Mouse (Mus musculus) small intestine, adult 2 months (tissue): ENCODE data around the gene Grm8. TPM values are rescaled to one million over a fixed set of nuclear protein-coding genes. Genes with fewer than 3 reads are reported as not detected.

Experiments used
- H3K27ac ChIP-seq: fragments of 200-500 bp; 2 replicates; pipeline ENCODE4 v1.5.1; 2012; ENCODE audit warnings: low read depth, low read length, control low read depth, inconsistent platforms; ENCODE audit not compliant: insufficient read depth
- H3K27me3 ChIP-seq: fragments of 200-500 bp; 2 replicates; pipeline ENCODE4 v1.6.1; 2012; ENCODE audit warnings: mild to moderate bottlenecking, moderate library complexity, low read length, inconsistent platforms; ENCODE audit not compliant: control insufficient read depth, insufficient read depth
- H3K36me3 ChIP-seq: fragments of 200-500 bp; 2 replicates; pipeline ENCODE4 v1.6.1; 2012; ENCODE audit warnings: mild to moderate bottlenecking, low read length, control low read depth, inconsistent platforms; ENCODE audit not compliant: control insufficient read depth, insufficient read depth
- H3K4me1 ChIP-seq: fragments of 200-500 bp; 2 replicates; pipeline ENCODE4 v1.6.1; 2012; ENCODE audit warnings: low read length, inconsistent platforms, mixed read lengths; ENCODE audit not compliant: control insufficient read depth, insufficient read depth, insufficient read length
- H3K4me3 ChIP-seq: fragments of 200-500 bp; 2 replicates; pipeline ENCODE4 v1.5.1; 2012; ENCODE audit warnings: low read depth, mild to moderate bottlenecking, control low read depth, inconsistent platforms, low read length, moderate library complexity
- CTCF ChIP-seq: fragments of 200-500 bp; IDR thresholded peaks from 2 replicates; pipeline ENCODE4 v1.5.1; 2012; ENCODE audit warnings: low read depth, mild to moderate bottlenecking, control low read depth, inconsistent platforms, low read length, moderate library complexity, mixed read lengths; ENCODE audit not compliant: insufficient replicate concordance, insufficient read length; ENCODE audit errors: extremely low read depth
- POLR2A ChIP-seq: fragments of 200-500 bp; IDR thresholded peaks from 2 replicates; pipeline ENCODE4 v1.6.1; 2012; ENCODE audit warnings: low read depth, mild to moderate bottlenecking, control low read depth, inconsistent platforms, low read length, moderate library complexity
- WGBS: fragments of 180-500 bp; shearing (Covaris S2); methylation state at CpG from one replicate; pipeline ENCODE4 v1.1.7; 2018; 5-methylcytosine and 5-hydroxymethylcytosine counted together
- polyA plus RNA-seq: library from polyadenylated mRNA; depleted of rRNA; stranded (reverse); fragments of >200 nt; gene quantifications from 2 replicates; pipeline ENCODE4 v1.2.3, GENCODE M21; 2012

The Grm8 gene
- polyA plus RNA-seq, 1 experiment = 0.08 TPM

DNA sequence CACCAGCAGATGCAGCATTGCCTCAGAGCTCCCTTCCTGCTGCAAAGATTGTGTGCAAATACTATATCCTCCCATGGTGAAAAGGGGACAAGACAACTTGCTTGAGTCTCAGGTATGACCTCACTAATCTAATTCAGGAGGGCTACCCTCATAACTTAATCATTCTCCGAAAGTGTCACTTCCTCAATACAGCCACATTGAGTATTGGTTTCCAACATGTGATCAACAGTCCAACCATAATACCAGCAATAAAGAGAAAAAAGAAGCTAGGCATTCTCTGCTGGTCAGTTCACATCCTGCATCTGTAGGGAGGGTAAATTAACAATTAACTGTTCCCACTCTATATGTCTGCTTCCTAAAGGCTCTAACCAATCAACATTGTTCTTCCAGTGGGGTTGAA is 94.2 kb downstream of the Grm8 start:
- WGBS = 84% methylated on average over 1 of the region's 1 CpGs
- no peak for TF ChIP-seq POLR2A
- no peak for TF ChIP-seq CTCF
- no peaks in the 10 kb centered on the region for H3K27me3 ChIP-seq
- no peak overlapping the region for H3K27ac ChIP-seq
- no peaks in the 10 kb centered on the region for H3K4me1 ChIP-seq
- H3K36me3 ChIP-seq = no peaks in the 10 kb centered on the region
- no peak overlapping the region for H3K4me3 ChIP-seq

DNA sequence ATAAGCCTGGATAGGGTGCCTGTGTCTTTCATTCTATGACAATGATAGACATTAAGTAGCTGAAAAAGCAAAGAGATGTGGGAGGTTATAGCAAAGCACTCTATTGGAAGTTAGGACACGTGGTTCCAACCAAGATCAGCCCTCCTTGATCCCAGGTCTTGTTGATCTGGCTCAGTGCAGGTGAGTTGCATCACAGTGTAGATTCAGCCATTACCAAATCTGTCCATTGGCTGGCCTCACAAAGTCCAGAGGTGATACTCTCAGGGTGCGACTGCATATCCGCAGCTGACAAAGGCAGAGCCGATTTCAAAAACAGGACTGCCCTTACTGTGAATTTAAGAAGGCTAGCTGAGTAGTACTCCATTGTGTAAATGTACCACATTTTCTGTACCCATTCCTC is 103.0 kb downstream of the Grm8 start:
- 87% methylated on average over 4 of the region's 4 CpGs for WGBS

DNA sequence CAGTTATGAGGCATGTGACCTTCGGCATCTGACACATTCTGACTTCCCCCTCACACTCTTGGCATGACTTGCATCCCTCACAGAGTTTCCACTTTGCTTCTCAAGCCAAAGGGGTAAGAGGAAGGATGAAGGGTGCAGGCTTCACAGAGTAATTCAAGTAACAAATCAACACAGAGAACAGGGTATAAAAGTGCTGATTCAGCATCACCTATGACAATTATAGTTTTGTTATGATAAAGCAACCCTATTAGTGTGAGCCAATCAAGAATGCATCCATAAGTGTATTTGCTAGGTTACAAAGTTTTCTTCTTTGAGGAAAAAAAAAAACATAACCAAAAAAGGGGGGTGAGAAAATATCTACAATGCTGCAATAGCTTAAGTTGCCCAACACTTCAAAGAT is 117.3 kb downstream of the Grm8 start:
- Histone ChIP-seq H3K4me3 (no peak overlapping the region), H3K27ac (no peak overlapping the region), H3K36me3 (no peaks in the 10 kb centered on the region), H3K4me1 (no peaks in the 10 kb centered on the region), H3K27me3 (no peaks in the 10 kb centered on the region)
- TF ChIP-seq POLR2A = no peak
- no peak for TF ChIP-seq CTCF
- 64% methylated on average over 1 of the region's 1 CpGs for WGBS

More for the DNA sequence above, 103.0 kb downstream of the Grm8 start:
- no peak for TF ChIP-seq POLR2A
- H3K4me1 ChIP-seq = no peaks in the 10 kb centered on the region
- no peak overlapping the region for H3K4me3 ChIP-seq
- no peaks in the 10 kb centered on the region for H3K36me3 ChIP-seq
- H3K27ac ChIP-seq = no peak overlapping the region
- H3K27me3 ChIP-seq = no peaks in the 10 kb centered on the region

DNA sequence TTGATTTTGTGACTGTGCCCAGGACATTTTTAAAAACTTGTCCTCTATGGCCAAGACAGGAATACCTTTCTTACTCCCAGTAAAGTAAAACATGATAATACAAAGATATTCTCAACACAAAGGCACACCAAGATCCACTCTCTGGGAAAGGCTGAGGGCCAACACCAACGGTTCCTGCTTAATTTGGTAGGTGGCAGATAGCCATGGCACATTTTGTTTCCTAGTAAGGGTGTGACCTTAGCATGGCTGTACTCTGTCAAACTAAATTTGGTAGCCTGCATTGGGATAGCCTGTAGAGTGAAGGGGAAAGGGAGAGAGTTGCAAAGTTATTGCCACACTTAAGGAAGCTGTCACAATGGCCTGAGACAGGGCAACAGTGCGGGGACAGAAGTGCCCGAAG is 128.0 kb downstream of the Grm8 start:
- Histone ChIP-seq H3K36me3 (no peaks in the 10 kb centered on the region), H3K4me3 (no peak overlapping the region), H3K27ac (no peak overlapping the region), H3K4me1 (no peaks in the 10 kb centered on the region), H3K27me3 (no peaks in the 10 kb centered on the region)
- 78% methylated on average over 3 of the region's 3 CpGs for whole genome bisulfite sequencing
- TF ChIP-seq CTCF (no peak), POLR2A (no peak)

DNA sequence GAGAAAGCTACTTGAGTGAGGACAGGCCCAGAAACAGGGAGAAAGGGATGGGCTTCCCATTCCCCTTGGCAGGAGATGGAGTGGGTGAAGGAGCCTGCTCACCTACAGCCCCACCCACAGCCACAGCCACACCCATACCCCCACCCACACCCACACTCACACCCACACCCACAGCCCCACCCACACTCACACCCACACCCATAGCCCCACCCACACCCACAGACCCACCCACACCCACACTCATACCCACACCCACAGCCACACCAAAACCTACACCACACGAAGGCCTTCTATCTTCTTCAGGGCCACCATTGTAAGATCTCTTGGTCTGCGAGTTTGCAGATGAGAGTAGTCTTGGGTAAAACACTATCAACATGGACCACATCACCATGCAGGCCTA is 137.7 kb downstream of the Grm8 start:
- Histone ChIP-seq H3K27ac (no peak overlapping the region), H3K4me3 (no peak overlapping the region), H3K36me3 (no peaks in the 10 kb centered on the region), H3K4me1 (no peaks in the 10 kb centered on the region), H3K27me3 (no peaks in the 10 kb centered on the region)
- WGBS = 86% methylated on average over 2 of the region's 2 CpGs
- no peak for TF ChIP-seq CTCF
- no peak for TF ChIP-seq POLR2A

DNA sequence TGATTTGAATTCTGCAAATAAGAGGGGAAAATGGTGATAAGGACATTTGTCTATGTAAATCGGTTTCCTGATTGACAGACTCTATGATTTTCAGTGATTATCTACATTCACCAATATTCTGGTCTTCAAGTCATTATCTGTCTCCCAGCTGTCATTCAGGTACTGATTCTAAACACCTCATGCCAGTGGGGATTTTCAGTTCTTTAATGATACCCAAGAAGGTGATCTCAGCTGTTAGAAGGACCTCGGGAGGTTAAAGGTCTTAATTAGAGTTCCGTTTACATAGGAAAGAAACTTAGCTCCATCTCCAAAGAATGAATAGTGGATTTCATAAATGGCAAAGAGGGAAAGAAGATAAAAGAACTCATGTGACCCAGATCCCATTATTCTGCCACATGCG is 143.7 kb downstream of the Grm8 start:
- H3K4me1 ChIP-seq = no peaks in the 10 kb centered on the region
- no peaks in the 10 kb centered on the region for H3K36me3 ChIP-seq
- H3K27ac ChIP-seq = no peak overlapping the region
- H3K4me3 ChIP-seq = no peak overlapping the region
- TF ChIP-seq CTCF (no peak), POLR2A (no peak)
- WGBS = 78% methylated on average over 4 of the region's 4 CpGs
- no peaks in the 10 kb centered on the region for H3K27me3 ChIP-seq

DNA sequence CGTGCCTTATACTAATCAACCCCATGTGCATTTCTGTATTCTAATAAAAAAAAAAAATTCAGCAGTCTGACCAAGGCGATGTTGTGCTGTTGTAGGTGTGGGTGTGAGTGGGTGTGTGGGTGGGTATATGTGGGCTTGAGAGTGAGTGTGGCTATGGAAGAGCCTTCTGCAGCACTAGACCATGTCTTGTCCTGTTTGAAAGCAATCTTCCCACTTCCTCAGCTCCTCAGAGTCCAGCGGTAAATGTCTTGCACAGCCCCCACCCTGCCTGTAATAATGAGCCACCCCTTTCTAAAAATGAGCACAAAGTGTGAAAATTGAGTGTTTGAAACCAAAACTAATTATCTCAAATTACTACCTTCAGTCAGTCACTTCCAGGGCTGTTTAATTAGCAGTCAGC is 152.4 kb downstream of the Grm8 start:
- Histone ChIP-seq H3K27me3 (no peaks in the 10 kb centered on the region), H3K4me1 (no peaks in the 10 kb centered on the region), H3K27ac (no peak overlapping the region), H3K36me3 (no peaks in the 10 kb centered on the region), H3K4me3 (no peak overlapping the region)
- TF ChIP-seq POLR2A (no peak), CTCF (no peak)
- WGBS = 83% methylated on average over 3 of the region's 3 CpGs

DNA sequence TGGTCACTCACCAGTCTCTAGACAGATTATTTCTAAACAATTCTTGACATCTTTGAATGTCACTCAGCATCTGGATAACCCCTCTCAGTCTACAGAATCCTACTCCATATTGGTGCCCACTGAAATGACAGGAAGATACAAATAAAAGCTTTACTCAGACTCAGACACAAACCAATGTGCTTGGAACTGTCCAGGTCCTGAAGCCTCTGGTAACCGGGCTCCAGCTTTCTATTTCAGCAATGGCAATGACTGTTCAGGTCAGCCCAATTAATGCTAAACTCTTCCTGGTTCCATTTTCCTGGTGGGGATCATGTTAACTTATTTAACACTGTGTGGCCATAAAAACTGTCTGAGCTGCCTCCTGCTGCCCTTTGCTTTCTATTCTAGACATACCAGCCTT is 153.0 kb downstream of the Grm8 start:
- Histone ChIP-seq H3K27me3 (no peaks in the 10 kb centered on the region), H3K4me3 (no peak overlapping the region), H3K4me1 (no peaks in the 10 kb centered on the region), H3K27ac (no peak overlapping the region), H3K36me3 (no peaks in the 10 kb centered on the region)
- TF ChIP-seq CTCF (no peak), POLR2A (no peak)
- WGBS = 30% methylated on average over 1 of the region's 1 CpGs
